Mouse (Mus musculus): Measurements from ENCODE around the gene Tnrc18. TPM values are rescaled to one million over a fixed set of nuclear protein-coding genes. Genes with fewer than 3 reads are reported as not detected.

Gene Tnrc18
- total and polyA plus RNA-seq, 2 experiments from 2014 or later, result 19.9 to 137 TPM

DNA sequence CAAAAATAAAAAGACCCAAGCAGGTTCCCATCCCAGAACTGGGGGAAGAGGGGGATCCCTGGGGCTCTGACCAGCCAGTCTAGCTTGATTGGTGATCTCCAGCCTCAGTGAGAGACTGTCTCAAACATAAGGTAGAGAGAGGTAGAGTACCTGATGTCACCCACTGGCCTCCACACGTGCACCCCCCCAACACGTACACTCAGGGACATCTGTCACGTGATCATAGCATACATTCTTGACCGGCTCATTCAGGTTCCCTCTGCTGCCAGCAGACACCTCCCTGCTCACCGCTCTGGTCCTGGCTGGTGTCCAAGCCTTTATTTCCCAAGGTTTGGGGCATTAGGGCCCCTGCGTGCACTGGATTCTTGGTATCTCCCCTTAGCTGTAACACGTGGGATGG, 108.0 kb downstream of the Tnrc18 start:
- TF ChIP-seq CTCF (IDR thresholded peaks at IDR 0.05; ENCODE audit: low read depth), result no peak
- no peak overlapping the region for H3K9ac ChIP-seq (replicated peaks; ENCODE audit: low read length)
- no peaks in the 10 kb centered on the region for H3K9me3 ChIP-seq (ENCODE audit: low read length)
- H3K27ac ChIP-seq, result no peak overlapping the region
- 75% methylated on average over 7 of the region's 7 CpGs for WGBS
- DNase-seq (ENCODE audit: low spot score) (no peak), ATAC-seq (no peak)
- peaks cover 17% of the 10 kb centered on the region; the same call in 1 of the 2 replicates for H3K36me3 ChIP-seq (ENCODE audit: insufficient read depth, low read length)
- no peaks in the 10 kb centered on the region for H3K4me1 ChIP-seq (ENCODE audit: insufficient read depth, low read length)
- H3K27me3 ChIP-seq (ENCODE audit: insufficient read depth, low read length), result no peaks in the 10 kb centered on the region
- no peak overlapping the region for H3K4me3 ChIP-seq (ENCODE audit: low read length)
- H3K4me2 ChIP-seq (ENCODE audit: low read depth, low read length), result no peak overlapping the region

DNA sequence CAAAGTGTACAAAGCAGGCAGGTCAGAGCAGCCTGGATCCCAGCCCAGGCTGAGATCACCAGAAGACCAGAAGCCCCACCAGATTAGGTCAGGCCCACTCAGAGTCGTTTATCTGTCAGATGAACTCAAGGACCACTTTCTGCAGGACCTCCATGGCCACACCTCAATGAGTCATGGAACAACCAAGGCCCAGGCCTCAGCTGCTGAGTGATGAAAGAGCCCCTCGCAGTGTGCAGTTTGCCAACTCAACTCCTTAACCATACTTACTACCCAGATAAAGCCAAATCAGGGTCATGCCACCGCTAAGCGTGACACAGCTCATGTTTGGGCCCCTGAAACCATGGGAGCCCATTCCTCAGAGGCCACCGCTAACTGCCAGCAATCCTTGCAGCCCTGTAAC, 109.8 kb downstream of the Tnrc18 start:
- DNase-seq (ENCODE audit: low spot score) (no peak), ATAC-seq (no peak)
- Histone ChIP-seq H3K4me1 (ENCODE audit: insufficient read depth, low read length) (peaks cover 12% of the 10 kb centered on the region), H3K9me3 (ENCODE audit: low read length) (no peaks in the 10 kb centered on the region), H3K9ac (replicated peaks; ENCODE audit: low read length) (no peak overlapping the region), H3K36me3 (ENCODE audit: insufficient read depth, low read length) (peaks cover 10% of the 10 kb centered on the region; the same call in 1 of the 2 replicates), H3K4me3 (ENCODE audit: low read length) (no peak overlapping the region), H3K27me3 (ENCODE audit: insufficient read depth, low read length) (no peaks in the 10 kb centered on the region), H3K27ac (no peak overlapping the region), H3K4me2 (ENCODE audit: low read depth, low read length) (no peak overlapping the region)
- no peak for TF ChIP-seq CTCF (IDR thresholded peaks at IDR 0.05; ENCODE audit: low read depth)
- WGBS, result 91% methylated on average over 5 of the region's 5 CpGs

- no peaks in the 10 kb centered on the region for H3K36me3 ChIP-seq (ENCODE audit: insufficient read depth, low read length)
- H3K27ac ChIP-seq, result peak overlapping the region; percentile 26; the same call in 1 of the 2 replicates
- H3K4me1 ChIP-seq (ENCODE audit: insufficient read depth, low read length), result peaks cover 12% of the 10 kb centered on the region
- H3K9me3 ChIP-seq (ENCODE audit: low read length), result no peaks in the 10 kb centered on the region
- H3K27me3 ChIP-seq (ENCODE audit: insufficient read depth, low read length), result no peaks in the 10 kb centered on the region; the same call in 1 of the 2 replicates
- peak overlapping the region; percentile 78 for H3K4me2 ChIP-seq (ENCODE audit: low read depth, low read length)
- DNase-seq (ENCODE audit: low spot score) (peak; percentile 80), ATAC-seq (peak; percentile 55)
- WGBS, result 34% methylated on average over 10 of the region's 10 CpGs
- peak overlapping the region; percentile 75 for H3K9ac ChIP-seq (replicated peaks; ENCODE audit: low read length)
- peak overlapping the region; percentile 75 for H3K4me3 ChIP-seq (ENCODE audit: low read length)
- no peak for TF ChIP-seq CTCF (IDR thresholded peaks at IDR 0.05; ENCODE audit: low read depth)
Observed at GRCm38 (mm10) chr5:142703569-142703968, 113.9 kb downstream of the Tnrc18 start.

DNA sequence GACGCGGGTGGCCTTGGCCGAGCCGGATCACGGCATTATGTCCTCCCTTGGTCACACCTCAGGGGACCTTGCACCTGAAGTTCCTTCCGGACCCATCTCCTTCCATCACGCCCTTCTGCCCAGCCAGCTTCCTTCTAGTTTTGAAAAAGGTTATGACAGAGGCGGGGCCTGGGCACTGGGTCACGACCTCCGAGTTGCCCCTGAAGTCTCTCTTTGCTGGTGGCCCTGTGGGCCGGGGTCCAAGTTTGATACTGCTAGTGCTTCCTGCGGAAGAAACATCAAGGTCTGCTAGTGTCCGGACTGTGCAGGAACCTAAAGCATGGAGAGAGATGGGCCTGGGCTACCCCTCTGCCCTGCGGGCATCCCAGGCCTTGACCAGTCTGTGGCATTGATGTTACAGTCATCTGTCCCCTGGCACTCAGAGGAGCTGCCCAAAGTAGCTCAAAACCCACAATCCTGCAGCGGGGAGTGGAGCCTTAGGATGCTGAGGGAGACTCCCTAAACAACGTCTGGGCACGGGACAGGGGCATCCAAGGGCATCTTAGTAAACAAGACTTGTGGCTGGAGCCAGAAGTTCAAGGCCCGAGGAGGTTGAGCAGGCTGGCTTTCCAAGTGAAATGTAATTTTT, 114.8 kb downstream of the Tnrc18 start:
- DNase-seq (ENCODE audit: low spot score) (no peak), ATAC-seq (peak; percentile 0; the same call in 1 of the 2 replicates)
- no peak for TF ChIP-seq CTCF (IDR thresholded peaks at IDR 0.05; ENCODE audit: low read depth)
- Histone ChIP-seq H3K4me3 (ENCODE audit: low read length) (peak overlapping the region; percentile 75), H3K27ac (peak overlapping the region; percentile 56; the same call in 1 of the 2 replicates), H3K36me3 (ENCODE audit: insufficient read depth, low read length) (no peaks in the 10 kb centered on the region), H3K9me3 (ENCODE audit: low read length) (no peaks in the 10 kb centered on the region), H3K27me3 (ENCODE audit: insufficient read depth, low read length) (no peaks in the 10 kb centered on the region; the same call in 1 of the 2 replicates), H3K4me2 (ENCODE audit: low read depth, low read length) (peak overlapping the region; percentile 78), H3K9ac (replicated peaks; ENCODE audit: low read length) (peak overlapping the region; percentile 75), H3K4me1 (ENCODE audit: insufficient read depth, low read length) (peaks cover 12% of the 10 kb centered on the region)
- 16% methylated on average over 18 of the region's 18 CpGs for WGBS

DNA sequence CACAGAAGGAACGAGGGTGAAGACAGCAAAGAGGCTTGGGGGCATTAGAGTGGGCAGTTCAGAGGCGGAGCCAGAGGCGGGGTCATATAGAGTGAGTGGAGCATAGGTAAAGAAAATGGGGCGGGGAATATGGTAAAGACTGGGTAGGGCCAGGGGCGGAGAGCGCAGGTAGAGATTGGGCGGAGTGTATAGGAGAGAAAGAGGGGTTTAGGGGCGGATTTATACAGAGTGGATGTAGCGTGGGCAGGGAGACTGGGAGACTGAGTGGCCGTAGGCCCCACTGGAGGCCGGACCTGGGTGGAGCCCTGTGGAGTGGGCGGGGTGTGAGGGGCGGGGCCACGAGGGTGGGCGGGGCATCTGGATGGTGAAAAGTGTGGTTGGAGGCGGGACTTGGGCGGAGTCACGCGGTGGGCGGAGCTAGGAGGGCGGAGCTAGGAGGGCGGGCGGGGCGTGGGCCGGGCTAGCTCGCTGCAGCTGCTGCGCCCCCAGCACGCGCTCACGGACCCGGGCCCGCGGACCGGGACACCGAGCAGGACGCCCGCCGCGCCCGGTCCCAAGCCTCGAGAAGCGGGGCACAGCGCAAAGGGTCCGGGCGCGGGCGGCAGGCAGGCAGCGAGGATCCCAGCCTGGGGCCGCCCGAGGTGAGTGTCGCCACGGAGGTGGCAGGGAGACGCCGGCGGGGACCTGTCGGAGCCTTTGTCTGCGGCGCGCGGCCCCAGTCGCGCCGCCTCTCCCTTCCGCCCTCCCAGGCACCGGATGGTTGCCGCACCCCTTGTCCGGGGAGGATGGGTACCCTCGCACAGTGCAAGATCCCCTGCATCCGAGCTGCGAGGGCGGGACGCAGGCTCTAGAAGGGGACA, 115.6 kb downstream of the Tnrc18 start:
- no peaks in the 10 kb centered on the region; the same call in 1 of the 2 replicates for H3K27me3 ChIP-seq (ENCODE audit: insufficient read depth, low read length)
- H3K4me3 ChIP-seq (ENCODE audit: low read length), result peak overlapping the region; percentile 75
- no peaks in the 10 kb centered on the region for H3K9me3 ChIP-seq (ENCODE audit: low read length)
- peak overlapping the region; percentile 75 for H3K9ac ChIP-seq (replicated peaks; ENCODE audit: low read length)
- peaks cover 12% of the 10 kb centered on the region for H3K4me1 ChIP-seq (ENCODE audit: insufficient read depth, low read length)
- no peak for TF ChIP-seq CTCF (IDR thresholded peaks at IDR 0.05; ENCODE audit: low read depth)
- peak overlapping the region; percentile 78 for H3K4me2 ChIP-seq (ENCODE audit: low read depth, low read length)
- DNase-seq (ENCODE audit: low spot score) (peak; percentile 86), ATAC-seq (peak; percentile 86)
- peak overlapping the region; percentile 56; the same call in 1 of the 2 replicates for H3K27ac ChIP-seq
- H3K36me3 ChIP-seq (ENCODE audit: insufficient read depth, low read length), result no peaks in the 10 kb centered on the region
- WGBS, result under 1% methylated on average over 56 of the region's 72 CpGs

GRCm38 (mm10) chr5:142700842-142701589, 116.4 kb downstream of the Tnrc18 start:
- Histone ChIP-seq H3K27ac (no peak overlapping the region; the same call in 1 of the 2 replicates), H3K27me3 (ENCODE audit: insufficient read depth, low read length) (no peaks in the 10 kb centered on the region; the same call in 1 of the 2 replicates), H3K36me3 (ENCODE audit: insufficient read depth, low read length) (no peaks in the 10 kb centered on the region), H3K9ac (replicated peaks; ENCODE audit: low read length) (0 out of 2 replicates have a peak overlapping the region, but pooled peaks have one; percentile 75), H3K4me3 (ENCODE audit: low read length) (peak overlapping the region; percentile 75), H3K9me3 (ENCODE audit: low read length) (no peaks in the 10 kb centered on the region), H3K4me2 (ENCODE audit: low read depth, low read length) (peak overlapping the region; percentile 78), H3K4me1 (ENCODE audit: insufficient read depth, low read length) (peaks cover 12% of the 10 kb centered on the region)
- ATAC-seq (peak; percentile 34), DNase-seq (ENCODE audit: low spot score) (peak; percentile 36)
- TF ChIP-seq CTCF (IDR thresholded peaks at IDR 0.05; ENCODE audit: low read depth), result no peak
- 14% methylated on average over 15 of the region's 15 CpGs for WGBS

All from hindbrain, postnatal 0 days (tissue).